Mouse (Mus musculus) lung, adult 2 months (tissue): Measurements from ENCODE around the gene Dnah10.

Experiments used
- CTCF ChIP-seq: fragments of 200-500 bp; IDR thresholded peaks from 2 replicates; pipeline ENCODE4 v1.5.1; 2011; ENCODE audit warnings: mild to moderate bottlenecking, low read length, control low read depth; ENCODE audit not compliant: insufficient read depth
- POLR2A ChIP-seq: fragments of 200-500 bp; IDR thresholded peaks from 2 replicates; pipeline ENCODE4 v1.6.1; 2011; ENCODE audit warnings: low read depth, mild to moderate bottlenecking, control low read depth, low read length, borderline replicate concordance; ENCODE audit errors: extremely low read depth

- TF ChIP-seq CTCF: no peak
- TF ChIP-seq POLR2A: no peak
Observed at GRCm38 (mm10) chr5:124879801-124880200, 154.9 kb downstream of the Dnah10 start.
